Mouse (Mus musculus) heart, postnatal 0 days (tissue): Measurements from ENCODE around the gene Nedd4. TPM values are rescaled to one million over a fixed set of nuclear protein-coding genes. Genes with fewer than 3 reads are reported as not detected.

ENCODE experiments used
- ATAC-seq: fragments of 200-750 bp; cut with Nextera tagmentation; 2 replicates; pipeline ENCODE4 v1.8.0; 2017; ENCODE audit warnings: low read depth, moderate number of reproducible peaks, moderate library complexity; ENCODE audit not compliant: insufficient read depth
- DNase-seq: peaks from one replicate; pipeline ENCODE4 v3.0.0-alpha.2; 2016; ENCODE audit warnings: low spot score
- H3K27ac ChIP-seq: fragments of 300-500 bp; sonication (generic); 2 replicates; pipeline ENCODE4 v1.5.1; 2014; ENCODE audit warnings: low read depth, mild to moderate bottlenecking
- H3K27me3 ChIP-seq: fragments of 300-500 bp; sonication (generic); 2 replicates; pipeline ENCODE4 v1.6.1; 2014; ENCODE audit warnings: low read length, mixed read lengths; ENCODE audit not compliant: control insufficient read depth, insufficient read depth
- H3K36me3 ChIP-seq: fragments of 300-500 bp; sonication (generic); replicated peaks from 2 replicates; pipeline ENCODE4 v1.6.1; 2014; ENCODE audit warnings: low read length, mixed read lengths; ENCODE audit not compliant: control insufficient read depth, insufficient read depth
- H3K4me1 ChIP-seq: fragments of 300-500 bp; sonication (generic); 2 replicates; pipeline ENCODE4 v1.6.1; 2014; ENCODE audit warnings: antibody characterized with exemption; ENCODE audit not compliant: control insufficient read depth, insufficient read depth
- H3K4me2 ChIP-seq: fragments of 300-500 bp; sonication (generic); 2 replicates; pipeline ENCODE4 v1.6.1; 2014; ENCODE audit warnings: low read depth, mild to moderate bottlenecking, low read length, moderate library complexity
- H3K4me3 ChIP-seq: fragments of 300-500 bp; sonication (generic); 2 replicates; pipeline ENCODE4 v1.5.1; 2014; ENCODE audit warnings: low read depth, low read length
- H3K9ac ChIP-seq: fragments of 300-500 bp; sonication (generic); replicated peaks from 2 replicates; pipeline ENCODE4 v1.6.1; 2014; ENCODE audit warnings: low read depth, low read length, mixed read lengths
- H3K9me3 ChIP-seq: fragments of 300-500 bp; sonication (generic); replicated peaks from 2 replicates; pipeline ENCODE4 v1.6.1; 2016; ENCODE audit warnings: low read length; ENCODE audit not compliant: control insufficient read depth
- CTCF ChIP-seq: IDR thresholded peaks from 2 replicates; pipeline ENCODE4 v1.5.1; 2016; ENCODE audit warnings: antibody characterized with exemption, control low read depth, low read depth
- EP300 ChIP-seq: IDR thresholded peaks from 2 replicates; pipeline ENCODE4 v1.6.1; 2016; ENCODE audit warnings: antibody characterized with exemption, low read depth
- WGBS: fragments of 180-500 bp; shearing (Covaris S2); extraction: QIAGEN DNeasy Blood & Tissue Kit; methylation state at CpG from one replicate; pipeline ENCODE4 v1.1.7; 2014; 5-methylcytosine and 5-hydroxymethylcytosine counted together
- polyA plus RNA-seq: library from polyadenylated mRNA; unstranded; fragments of >200 nt; fragmentation: Nextera tagmentation; extraction: Ambion mirVana; gene quantifications from 2 replicates; pipeline ENCODE4 v1.2.1, GENCODE M21; 2015
- total RNA-seq: library from RNA; depleted of rRNA; stranded (reverse); fragments of >200 nt; gene quantifications from 2 replicates; pipeline ENCODE4 v1.2.3, GENCODE M21; 2014; ENCODE audit warnings: low replicate concordance; rRNA removed

Gene Nedd4
- total RNA-seq (444 and 493 TPM in 2 replicates), polyA plus RNA-seq (294 and 303 TPM in 2 replicates)

GRCm38 (mm10) chr9:72661895-72662661 lies at the start of gene Nedd4:
Nedd4 (plus strand) TSS chr9:72662346.
- WGBS = 1% methylated on average over 68 of the region's 83 CpGs
- Histone ChIP-seq H3K9me3 (no peaks in the 10 kb centered on the region), H3K9ac (peak within 1 kb of the TSS; percentile 100)

DNA sequence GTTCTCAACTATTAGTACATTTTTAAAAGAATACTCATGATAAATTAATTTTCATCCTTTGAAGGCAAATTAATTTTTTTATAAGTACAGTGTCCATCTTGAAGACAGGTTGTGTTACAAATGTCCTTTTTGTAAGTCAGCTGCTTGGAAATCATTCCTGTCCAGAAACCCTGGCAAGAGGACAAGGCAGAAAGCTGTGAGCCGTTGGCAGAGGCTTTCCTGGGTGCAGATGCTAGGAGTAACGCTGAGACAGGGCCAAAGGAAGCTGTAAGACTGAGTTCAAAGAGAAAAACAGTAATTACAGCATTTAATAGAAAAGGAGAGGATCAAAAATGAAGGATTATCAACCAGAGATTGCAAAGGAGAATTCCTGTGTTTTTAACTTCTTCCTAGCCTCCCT lies 48.3 kb upstream of the Nedd4 start:
- Histone ChIP-seq H3K4me2 (no peak overlapping the region), H3K9me3 (no peaks in the 10 kb centered on the region), H3K4me1 (no peaks in the 10 kb centered on the region), H3K36me3 (peaks cover 45% of the 10 kb centered on the region), H3K9ac (no peak overlapping the region; the same call in 1 of the 2 replicates), H3K27me3 (no peaks in the 10 kb centered on the region), H3K27ac (no peak overlapping the region), H3K4me3 (no peak overlapping the region)
- WGBS = 25% methylated on average over 2 of the region's 2 CpGs
- DNase-seq (no peak), ATAC-seq (no peak)
- no peak for TF ChIP-seq EP300
- TF ChIP-seq CTCF = no peak

More at GRCm38 (mm10) chr9:72661895-72662661, at the start of gene Nedd4:
- H3K27ac ChIP-seq = peak within 1 kb of the TSS; percentile 100
- no peaks in the 10 kb centered on the region for H3K27me3 ChIP-seq
- H3K4me3 ChIP-seq = peak within 1 kb of the TSS; percentile 99
- peak; percentile 91 for ATAC-seq
- peaks cover 23% of the 10 kb centered on the region; the same call in 1 of the 2 replicates for H3K36me3 ChIP-seq
- DNase-seq = peak; percentile 92
- TF ChIP-seq CTCF (peak; percentile 18; the same call in 1 of the 2 replicates), EP300 (peak; percentile 24)
- H3K4me2 ChIP-seq = peak within 1 kb of the TSS; percentile 80
- H3K4me1 ChIP-seq = peaks cover 17% of the 10 kb centered on the region

- no peaks in the 10 kb centered on the region for H3K27me3 ChIP-seq
Measured at GRCm38 (mm10) chr9:72614786-72615480, 47.2 kb upstream of the Nedd4 start.

DNA sequence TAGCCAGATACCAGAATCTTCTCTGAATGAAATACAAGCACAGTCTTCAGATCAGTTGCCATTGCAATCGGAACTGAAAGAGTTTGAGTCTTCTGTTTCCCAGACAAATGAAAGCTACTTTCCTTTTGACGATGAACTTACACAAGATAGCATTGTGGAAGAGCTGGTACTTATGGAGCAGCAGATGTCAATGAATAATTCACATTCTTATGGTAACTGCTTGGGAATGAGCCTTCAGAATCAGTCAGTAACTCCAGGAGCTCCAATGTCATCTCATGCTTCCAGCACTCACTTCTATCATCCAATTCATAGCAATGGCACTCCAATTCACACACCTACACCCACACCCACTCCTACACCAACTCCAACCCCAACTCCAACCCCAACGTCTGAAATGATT lies 44.1 kb upstream of the Nedd4 start:
- Histone ChIP-seq H3K4me3 (no peak overlapping the region), H3K9ac (no peak overlapping the region), H3K4me1 (no peaks in the 10 kb centered on the region), H3K4me2 (no peak overlapping the region), H3K36me3 (peaks cover 42% of the 10 kb centered on the region), H3K9me3 (no peaks in the 10 kb centered on the region), H3K27me3 (no peaks in the 10 kb centered on the region), H3K27ac (no peak overlapping the region)
- ATAC-seq (no peak), DNase-seq (no peak)
- WGBS = 80% methylated on average over 3 of the region's 3 CpGs
- no peak for TF ChIP-seq CTCF
- TF ChIP-seq EP300 = no peak

More at GRCm38 (mm10) chr9:72614786-72615480, 47.2 kb upstream of the Nedd4 start:
- Histone ChIP-seq H3K9me3 (no peaks in the 10 kb centered on the region), H3K4me2 (no peak overlapping the region), H3K36me3 (peaks cover 50% of the 10 kb centered on the region), H3K27ac (no peak overlapping the region), H3K4me3 (no peak overlapping the region), H3K4me1 (no peaks in the 10 kb centered on the region), H3K9ac (no peak overlapping the region)
- DNase-seq (no peak), ATAC-seq (no peak)
- peak; percentile 65 for TF ChIP-seq CTCF
- no peak for TF ChIP-seq EP300
- WGBS = 79% methylated on average over 6 of the region's 6 CpGs

- H3K4me3 ChIP-seq = no peak overlapping the region
- DNase-seq (no peak), ATAC-seq (no peak)
- H3K27me3 ChIP-seq = no peaks in the 10 kb centered on the region
- peaks cover 14% of the 10 kb centered on the region for H3K36me3 ChIP-seq
- no peak for TF ChIP-seq EP300
- TF ChIP-seq CTCF = no peak
- no peak overlapping the region for H3K4me2 ChIP-seq
- H3K9me3 ChIP-seq = no peaks in the 10 kb centered on the region
- no peak overlapping the region for H3K27ac ChIP-seq
- H3K4me1 ChIP-seq = peaks cover 13% of the 10 kb centered on the region
- no peak overlapping the region for H3K9ac ChIP-seq
- WGBS = 86% methylated on average over 1 of the region's 1 CpGs
Measured at GRCm38 (mm10) chr9:72623605-72624004, 38.5 kb upstream of the Nedd4 start.
